Mouse (Mus musculus) spleen, adult 2 months (tissue): ENCODE results near the gene Tenm4. TPM values are rescaled to one million over a fixed set of nuclear protein-coding genes. Genes with fewer than 3 reads are reported as not detected.

Experiments
- DNase-seq, 2 experiments: peaks; one replicate each; pipeline versions ENCODE4 v3.0.0 to v3.0.0-alpha.2; 2012 to 2021; ENCODE audit warnings: low spot score in 2 of 2, low read depth in 1 of 2
- H3K27ac ChIP-seq: fragments of 200-500 bp; 2 replicates; pipeline ENCODE4 v1.5.1; 2012; ENCODE audit warnings: low read length, inconsistent platforms; ENCODE audit not compliant: insufficient read depth
- H3K27me3 ChIP-seq: fragments of 200-500 bp; 2 replicates; pipeline ENCODE4 v1.6.1; 2012; ENCODE audit warnings: mild to moderate bottlenecking, moderate library complexity, low read length, inconsistent platforms; ENCODE audit not compliant: control insufficient read depth, insufficient read depth
- H3K36me3 ChIP-seq: fragments of 200-500 bp; 2 replicates; pipeline ENCODE4 v1.6.1; 2012; ENCODE audit warnings: mild to moderate bottlenecking, low read length, inconsistent platforms; ENCODE audit not compliant: control insufficient read depth, insufficient read depth
- H3K4me1 ChIP-seq: fragments of 200-500 bp; 2 replicates; pipeline ENCODE4 v1.6.1; 2011; ENCODE audit warnings: inconsistent platforms; ENCODE audit not compliant: control insufficient read depth, insufficient read depth, insufficient read length
- H3K4me3 ChIP-seq: fragments of 200-500 bp; 2 replicates; pipeline ENCODE4 v1.5.1; 2011; ENCODE audit warnings: mild to moderate bottlenecking, inconsistent platforms; ENCODE audit not compliant: insufficient read depth, insufficient read length; ENCODE audit errors: extremely low read depth
- CTCF ChIP-seq: fragments of 200-500 bp; IDR thresholded peaks from 2 replicates; pipeline ENCODE4 v1.5.1; 2011; ENCODE audit warnings: mild to moderate bottlenecking, inconsistent platforms; ENCODE audit not compliant: insufficient read depth, insufficient read length, insufficient replicate concordance; ENCODE audit errors: extremely low read depth
- POLR2A ChIP-seq: fragments of 200-500 bp; IDR thresholded peaks from 2 replicates; pipeline ENCODE4 v1.6.1; 2011; ENCODE audit warnings: low read depth, low read length, inconsistent platforms
- WGBS: fragments of 180-500 bp; shearing (Covaris S2); methylation state at CpG from one replicate; pipeline ENCODE4 v1.1.7; 2018; 5-methylcytosine and 5-hydroxymethylcytosine counted together
- polyA plus RNA-seq: library from polyadenylated mRNA; depleted of rRNA; stranded (reverse); fragments of >200 nt; gene quantifications from 2 replicates; pipeline ENCODE4 v1.2.3, GENCODE M21; 2012

Gene Tenm4
- polyA plus RNA-seq, 1 experiment: 1.2 TPM

- H3K36me3 ChIP-seq: no peaks in the 10 kb centered on the region
- DNase-seq: no peak
- WGBS: 70% methylated on average over 4 of the region's 4 CpGs
- TF ChIP-seq POLR2A: no peak
- no peak for TF ChIP-seq CTCF
- no peaks in the 10 kb centered on the region for H3K27me3 ChIP-seq
- H3K27ac ChIP-seq: no peak overlapping the region
- H3K4me1 ChIP-seq: no peaks in the 10 kb centered on the region
- no peak overlapping the region for H3K4me3 ChIP-seq
Measured at GRCm38 (mm10) chr7:96746706-96747105, 575.7 kb downstream of the Tenm4 start.

- H3K36me3 ChIP-seq: no peaks in the 10 kb centered on the region
- TF ChIP-seq POLR2A (no peak), CTCF (no peak)
- H3K27me3 ChIP-seq: no peaks in the 10 kb centered on the region
- no peak overlapping the region for H3K4me3 ChIP-seq
- no peak for DNase-seq
- no peak overlapping the region for H3K27ac ChIP-seq
- 79% methylated on average over 7 of the region's 7 CpGs for WGBS
- no peaks in the 10 kb centered on the region for H3K4me1 ChIP-seq
Measured at GRCm38 (mm10) chr7:96748538-96749045, 577.5 kb downstream of the Tenm4 start.

GRCm38 (mm10) chr7:96749753-96750152, 578.7 kb downstream of the Tenm4 start:
- 93% methylated on average over 8 of the region's 8 CpGs for WGBS
- no peak for TF ChIP-seq CTCF
- TF ChIP-seq POLR2A: no peak
- Histone ChIP-seq H3K4me3 (no peak overlapping the region), H3K36me3 (no peaks in the 10 kb centered on the region), H3K27me3 (no peaks in the 10 kb centered on the region), H3K4me1 (no peaks in the 10 kb centered on the region), H3K27ac (no peak overlapping the region)
- no peak for DNase-seq

- TF ChIP-seq CTCF: no peak
- TF ChIP-seq POLR2A: no peak
- no peaks in the 10 kb centered on the region for H3K36me3 ChIP-seq
- DNase-seq: no peak
- H3K27me3 ChIP-seq: no peaks in the 10 kb centered on the region
- H3K27ac ChIP-seq: no peak overlapping the region
- 95% methylated on average over 2 of the region's 2 CpGs for WGBS
- H3K4me1 ChIP-seq: no peaks in the 10 kb centered on the region
- H3K4me3 ChIP-seq: no peak overlapping the region
Measured at GRCm38 (mm10) chr7:96751236-96751635, 580.2 kb downstream of the Tenm4 start.

- H3K27me3 ChIP-seq: no peaks in the 10 kb centered on the region
- no peak overlapping the region for H3K27ac ChIP-seq
- H3K4me3 ChIP-seq: no peak overlapping the region
- DNase-seq: no peak
- no peaks in the 10 kb centered on the region for H3K4me1 ChIP-seq
- no peak for TF ChIP-seq POLR2A
- TF ChIP-seq CTCF: no peak
- H3K36me3 ChIP-seq: no peaks in the 10 kb centered on the region
- 94% methylated on average over 2 of the region's 2 CpGs for WGBS
Measured at GRCm38 (mm10) chr7:96752776-96753175, 581.7 kb downstream of the Tenm4 start.

- 81% methylated on average over 4 of the region's 4 CpGs for WGBS
- TF ChIP-seq CTCF (no peak), POLR2A (no peak)
Measured at GRCm38 (mm10) chr7:96753335-96754095, 582.5 kb downstream of the Tenm4 start.

GRCm38 (mm10) chr7:96754175-96754574, 583.1 kb downstream of the Tenm4 start:
- H3K27ac ChIP-seq: no peak overlapping the region
- DNase-seq: no peak
- no peak overlapping the region for H3K4me3 ChIP-seq
- TF ChIP-seq POLR2A (no peak), CTCF (no peak)
- 86% methylated on average over 12 of the region's 12 CpGs for WGBS
- H3K27me3 ChIP-seq: no peaks in the 10 kb centered on the region
- H3K4me1 ChIP-seq: no peaks in the 10 kb centered on the region
- no peaks in the 10 kb centered on the region for H3K36me3 ChIP-seq

More at GRCm38 (mm10) chr7:96753335-96754095, 582.5 kb downstream of the Tenm4 start:
- H3K27me3 ChIP-seq: no peaks in the 10 kb centered on the region
- H3K36me3 ChIP-seq: no peaks in the 10 kb centered on the region
- no peak overlapping the region for H3K27ac ChIP-seq
- H3K4me3 ChIP-seq: no peak overlapping the region
- DNase-seq: no peak
- no peaks in the 10 kb centered on the region for H3K4me1 ChIP-seq
